Mouse (Mus musculus): ENCODE data around the gene Nfyb. TPM values are rescaled to one million over a fixed set of nuclear protein-coding genes. Genes with fewer than 3 reads are reported as not detected.

Nfyb gene
- total RNA-seq (2014; rRNA removed) (40.8 and 44.0 TPM in 2 replicates), polyA plus RNA-seq (2015; fragmentation: Nextera tagmentation; extraction: Ambion mirVana) (24.1 and 26.5 TPM in 2 replicates)

DNA sequence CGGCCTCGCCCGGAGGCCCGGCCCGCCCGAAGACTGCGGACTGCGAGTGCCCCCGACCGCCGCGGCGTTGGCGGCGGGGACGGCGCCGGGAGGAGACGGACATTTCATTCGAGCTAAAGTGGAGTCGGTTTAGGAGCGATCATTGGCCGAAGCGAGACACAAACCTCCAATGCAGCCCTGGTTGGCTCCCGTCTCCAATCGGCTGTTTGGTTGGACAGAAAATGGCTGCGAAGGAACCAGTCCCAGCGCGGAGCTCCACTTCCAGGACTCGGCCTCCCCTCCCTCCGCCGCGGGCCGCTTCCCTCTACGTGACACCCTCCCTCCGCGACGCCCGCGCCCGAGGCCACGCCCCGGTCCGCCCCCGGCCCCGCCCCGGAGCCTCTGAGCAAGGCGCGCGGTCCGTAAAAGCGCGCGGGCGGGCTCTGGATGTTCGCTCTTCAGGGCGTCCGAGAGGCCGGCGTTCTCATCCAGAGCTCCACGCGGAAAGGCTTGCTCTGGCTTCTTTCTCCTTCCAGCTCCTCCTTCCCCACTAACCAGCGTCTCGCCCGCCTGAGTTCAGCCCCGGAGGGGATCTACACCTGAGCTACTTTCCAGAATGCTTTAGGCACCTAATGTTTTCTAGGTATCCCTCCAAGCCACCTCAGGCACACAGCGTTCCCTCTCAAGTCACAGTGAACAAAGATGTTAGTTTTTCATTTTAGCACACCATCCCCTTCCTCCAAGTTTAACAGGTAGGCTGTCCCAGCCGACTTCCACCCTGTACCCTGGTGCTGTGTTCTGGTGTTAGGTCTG, at the start of gene Nfyb:
Nfyb (minus strand) TSS at position 305 of the 792 bp plus-strand sequence.
- WGBS = under 1% methylated on average over 64 of the region's 68 CpGs
- no peaks in the 10 kb centered on the region for H3K27me3 ChIP-seq (ENCODE audit: insufficient read depth, low read length)
- ATAC-seq (ENCODE audit: low FRiP score) = peak; percentile 95

DNA sequence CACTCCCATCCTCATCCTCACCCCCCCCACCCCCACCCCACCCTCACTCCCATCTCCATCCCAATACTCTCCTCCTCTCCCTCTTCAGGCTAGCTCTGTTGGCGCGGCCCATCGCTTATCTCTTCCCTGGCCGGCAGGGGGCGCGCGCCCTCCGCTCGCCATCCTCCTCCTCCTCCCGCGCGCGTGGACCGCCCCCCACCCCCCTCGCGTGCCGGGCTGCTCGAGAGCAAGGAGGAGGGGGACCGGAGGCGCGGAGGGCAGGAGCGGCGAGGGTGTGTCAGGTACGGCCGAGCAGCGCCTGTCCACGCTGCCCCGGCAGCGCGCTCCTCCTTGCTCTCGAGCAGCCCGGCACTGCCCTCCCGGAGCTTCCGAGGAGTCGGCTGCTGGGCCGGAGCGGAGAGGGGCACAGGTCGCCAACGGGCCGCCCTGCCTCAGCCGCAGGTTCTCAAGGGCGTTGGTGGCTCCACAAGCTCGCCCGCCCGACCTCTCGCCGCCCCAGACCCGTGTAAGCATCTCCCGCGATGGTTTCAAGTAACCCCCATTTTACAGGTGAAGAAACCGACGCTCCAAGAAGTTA, 48.0 kb upstream of the Nfyb start:
- peak; percentile 84 for TF ChIP-seq CTCF (IDR thresholded peaks at IDR 0.05)

More for the DNA sequence above, at the start of gene Nfyb:
- peak; percentile 99 for DNase-seq (ENCODE audit: low spot score)
- Histone ChIP-seq H3K4me1 (ENCODE audit: insufficient read depth, low read length) (peaks cover 9% of the 10 kb centered on the region; the same call in 1 of the 2 replicates), H3K27ac (ENCODE audit: low read depth, low read length) (peak within 1 kb of the TSS; percentile 97), H3K9ac (replicated peaks; ENCODE audit: low read length, poor library complexity, severe bottlenecking) (peak within 1 kb of the TSS; percentile 96), H3K4me2 (ENCODE audit: low read depth, low read length, poor library complexity, severe bottlenecking) (peak within 1 kb of the TSS; percentile 65), H3K9me3 (ENCODE audit: low read length) (no peaks in the 10 kb centered on the region), H3K4me3 (ENCODE audit: low read depth, low read length) (peak within 1 kb of the TSS; percentile 90), H3K36me3 (ENCODE audit: insufficient read depth, low read length) (peaks cover 9% of the 10 kb centered on the region; the same call in 1 of the 2 replicates)
- TF ChIP-seq CTCF (IDR thresholded peaks at IDR 0.05) = no peak

DNA sequence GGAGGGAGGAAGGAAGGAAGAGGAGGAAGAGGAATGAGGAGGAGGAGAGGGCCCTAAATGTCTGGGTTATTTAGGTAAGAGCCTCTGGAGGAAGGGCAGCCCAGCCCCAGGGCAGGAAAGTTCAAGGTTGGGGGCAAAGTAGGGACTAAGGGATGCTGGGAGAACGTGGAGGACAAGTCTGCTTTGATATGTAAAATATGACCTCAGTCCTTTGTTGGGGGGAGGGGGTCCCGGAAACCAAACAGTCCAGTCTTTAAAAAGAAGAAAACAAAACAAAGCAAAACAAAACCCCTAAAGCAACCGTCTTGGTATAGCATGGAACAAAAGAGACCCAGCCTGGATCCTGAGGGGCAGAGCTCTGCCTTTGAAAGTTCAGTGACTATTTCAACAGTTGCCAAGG, 45.4 kb upstream of the Nfyb start:
- WGBS = 10% methylated on average over 3 of the region's 3 CpGs
- no peak overlapping the region for H3K27ac ChIP-seq (ENCODE audit: low read depth, low read length)
- no peak for DNase-seq (ENCODE audit: low spot score)
- no peaks in the 10 kb centered on the region for H3K27me3 ChIP-seq (ENCODE audit: insufficient read depth, low read length)
- no peak for TF ChIP-seq CTCF (IDR thresholded peaks at IDR 0.05)
- H3K4me2 ChIP-seq (ENCODE audit: low read depth, low read length, poor library complexity, severe bottlenecking) = no peak overlapping the region
- H3K9ac ChIP-seq (replicated peaks; ENCODE audit: low read length, poor library complexity, severe bottlenecking) = no peak overlapping the region
- H3K36me3 ChIP-seq (ENCODE audit: insufficient read depth, low read length) = no peaks in the 10 kb centered on the region
- no peaks in the 10 kb centered on the region for H3K9me3 ChIP-seq (ENCODE audit: low read length)
- H3K4me3 ChIP-seq (ENCODE audit: low read depth, low read length) = no peak overlapping the region
- H3K4me1 ChIP-seq (ENCODE audit: insufficient read depth, low read length) = no peaks in the 10 kb centered on the region
- ATAC-seq (ENCODE audit: low FRiP score) = no peak

More for the DNA sequence above, 48.0 kb upstream of the Nfyb start:
- no peaks in the 10 kb centered on the region for H3K4me1 ChIP-seq (ENCODE audit: insufficient read depth, low read length)
- H3K9me3 ChIP-seq (ENCODE audit: low read length) = no peaks in the 10 kb centered on the region
- 5% methylated on average over 45 of the region's 52 CpGs for WGBS
- H3K27ac ChIP-seq (ENCODE audit: low read depth, low read length) = no peak overlapping the region
- peak overlapping the region; percentile 52 for H3K4me3 ChIP-seq (ENCODE audit: low read depth, low read length)
- no peaks in the 10 kb centered on the region for H3K27me3 ChIP-seq (ENCODE audit: insufficient read depth, low read length)
- ATAC-seq (ENCODE audit: low FRiP score) = peak; percentile 67
- DNase-seq (ENCODE audit: low spot score) = peak; percentile 69
- peak overlapping the region; percentile 76 for H3K4me2 ChIP-seq (ENCODE audit: low read depth, low read length, poor library complexity, severe bottlenecking)
- H3K36me3 ChIP-seq (ENCODE audit: insufficient read depth, low read length) = no peaks in the 10 kb centered on the region
- H3K9ac ChIP-seq (replicated peaks; ENCODE audit: low read length, poor library complexity, severe bottlenecking) = peak overlapping the region; percentile 48

DNA sequence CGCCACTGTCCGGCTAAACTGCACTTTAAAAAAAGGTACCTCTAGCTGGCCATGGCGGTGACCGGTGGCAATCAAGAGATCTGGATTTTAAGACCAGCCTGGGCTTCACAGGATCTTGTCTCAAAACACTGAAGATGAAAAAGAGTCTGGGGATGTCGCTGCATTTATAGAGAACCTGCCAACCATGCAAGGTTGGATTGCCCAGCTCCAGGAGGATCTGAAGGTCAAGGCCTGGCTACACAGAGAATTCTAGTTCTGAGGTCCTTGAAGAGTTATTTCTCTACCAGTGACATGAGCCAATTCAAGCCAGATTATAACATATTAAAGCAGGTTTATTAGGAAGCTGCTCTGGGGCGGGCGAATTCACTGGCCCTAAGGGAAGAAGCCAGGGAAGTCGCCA, 44.9 kb upstream of the Nfyb start:
- Histone ChIP-seq H3K27ac (ENCODE audit: low read depth, low read length) (no peak overlapping the region), H3K9ac (replicated peaks; ENCODE audit: low read length, poor library complexity, severe bottlenecking) (no peak overlapping the region), H3K4me1 (ENCODE audit: insufficient read depth, low read length) (no peaks in the 10 kb centered on the region), H3K27me3 (ENCODE audit: insufficient read depth, low read length) (no peaks in the 10 kb centered on the region), H3K4me3 (ENCODE audit: low read depth, low read length) (no peak overlapping the region), H3K36me3 (ENCODE audit: insufficient read depth, low read length) (no peaks in the 10 kb centered on the region), H3K9me3 (ENCODE audit: low read length) (no peaks in the 10 kb centered on the region), H3K4me2 (ENCODE audit: low read depth, low read length, poor library complexity, severe bottlenecking) (no peak overlapping the region)
- no peak for ATAC-seq (ENCODE audit: low FRiP score)
- no peak for DNase-seq (ENCODE audit: low spot score)
- WGBS = 74% methylated on average over 8 of the region's 8 CpGs
- no peak for TF ChIP-seq CTCF (IDR thresholded peaks at IDR 0.05)

DNA sequence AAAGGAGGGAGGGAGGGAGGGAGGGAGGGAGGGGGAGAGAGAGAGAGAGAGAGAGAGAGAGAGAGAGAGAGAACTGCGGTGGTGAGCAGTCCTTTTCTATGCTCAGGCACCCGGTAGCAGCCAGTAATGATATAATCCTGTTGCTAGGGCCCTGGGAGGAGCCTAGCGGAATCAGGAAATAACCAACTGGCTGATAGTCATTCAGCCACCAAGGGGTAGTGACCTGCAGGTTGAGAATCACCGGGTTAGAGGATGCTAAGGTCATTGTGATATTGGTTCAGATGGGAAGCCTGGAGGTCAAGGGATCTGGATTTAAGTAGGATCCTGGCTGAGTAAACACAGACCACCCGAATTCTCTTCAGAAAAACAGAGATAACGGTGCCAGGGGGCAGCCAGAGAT, 44.2 kb upstream of the Nfyb start:
- no peak overlapping the region for H3K27ac ChIP-seq (ENCODE audit: low read depth, low read length)
- H3K4me1 ChIP-seq (ENCODE audit: insufficient read depth, low read length) = no peaks in the 10 kb centered on the region
- H3K9me3 ChIP-seq (ENCODE audit: low read length) = no peaks in the 10 kb centered on the region
- TF ChIP-seq CTCF (IDR thresholded peaks at IDR 0.05) = no peak
- no peaks in the 10 kb centered on the region for H3K27me3 ChIP-seq (ENCODE audit: insufficient read depth, low read length)
- no peak for ATAC-seq (ENCODE audit: low FRiP score)
- H3K4me3 ChIP-seq (ENCODE audit: low read depth, low read length) = no peak overlapping the region
- no peak for DNase-seq (ENCODE audit: low spot score)
- 45% methylated on average over 6 of the region's 6 CpGs for WGBS
- H3K9ac ChIP-seq (replicated peaks; ENCODE audit: low read length, poor library complexity, severe bottlenecking) = no peak overlapping the region
- H3K36me3 ChIP-seq (ENCODE audit: insufficient read depth, low read length) = no peaks in the 10 kb centered on the region
- H3K4me2 ChIP-seq (ENCODE audit: low read depth, low read length, poor library complexity, severe bottlenecking) = no peak overlapping the region

DNA sequence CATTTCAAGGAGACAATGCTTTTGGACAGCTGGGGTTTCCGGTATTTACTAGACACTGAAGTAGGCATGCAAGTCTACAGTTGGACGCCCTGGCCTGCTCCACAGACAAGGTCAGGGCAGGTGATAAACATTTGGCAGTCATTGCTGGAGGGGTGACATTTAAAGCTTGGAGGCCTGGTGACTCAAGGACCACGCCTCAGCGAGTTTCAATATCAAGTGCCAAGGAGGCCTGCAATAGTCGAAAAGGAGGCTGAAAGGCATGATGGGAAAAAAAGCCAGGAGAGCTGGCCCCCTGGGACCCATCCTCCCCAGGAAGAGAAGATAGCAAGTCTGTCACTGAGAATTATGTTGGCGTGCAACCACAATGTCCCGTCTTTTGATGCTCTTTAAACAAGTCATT, 43.3 kb upstream of the Nfyb start:
- no peak for DNase-seq (ENCODE audit: low spot score)
- H3K4me1 ChIP-seq (ENCODE audit: insufficient read depth, low read length) = no peaks in the 10 kb centered on the region
- no peak overlapping the region for H3K4me3 ChIP-seq (ENCODE audit: low read depth, low read length)
- no peak for TF ChIP-seq CTCF (IDR thresholded peaks at IDR 0.05)
- no peak for ATAC-seq (ENCODE audit: low FRiP score)
- no peak overlapping the region for H3K27ac ChIP-seq (ENCODE audit: low read depth, low read length)
- no peaks in the 10 kb centered on the region for H3K36me3 ChIP-seq (ENCODE audit: insufficient read depth, low read length)
- WGBS = 83% methylated on average over 7 of the region's 7 CpGs
- H3K27me3 ChIP-seq (ENCODE audit: insufficient read depth, low read length) = no peaks in the 10 kb centered on the region
- no peak overlapping the region for H3K9ac ChIP-seq (replicated peaks; ENCODE audit: low read length, poor library complexity, severe bottlenecking)
- no peak overlapping the region for H3K4me2 ChIP-seq (ENCODE audit: low read depth, low read length, poor library complexity, severe bottlenecking)
- H3K9me3 ChIP-seq (ENCODE audit: low read length) = no peaks in the 10 kb centered on the region

All from midbrain, postnatal 0 days (tissue).